Mouse (Mus musculus): ENCODE measurements at regions not wholly inside any gene's neighbourhood (a gene's known extent, or its start where the extent isn't known, plus 50 kb on each side); places are given as distances from the start of the nearest gene placed in this dataset.
A peak's percentile ranks its signal among the peaks of the same experiment; 100 is the strongest.

DNA sequence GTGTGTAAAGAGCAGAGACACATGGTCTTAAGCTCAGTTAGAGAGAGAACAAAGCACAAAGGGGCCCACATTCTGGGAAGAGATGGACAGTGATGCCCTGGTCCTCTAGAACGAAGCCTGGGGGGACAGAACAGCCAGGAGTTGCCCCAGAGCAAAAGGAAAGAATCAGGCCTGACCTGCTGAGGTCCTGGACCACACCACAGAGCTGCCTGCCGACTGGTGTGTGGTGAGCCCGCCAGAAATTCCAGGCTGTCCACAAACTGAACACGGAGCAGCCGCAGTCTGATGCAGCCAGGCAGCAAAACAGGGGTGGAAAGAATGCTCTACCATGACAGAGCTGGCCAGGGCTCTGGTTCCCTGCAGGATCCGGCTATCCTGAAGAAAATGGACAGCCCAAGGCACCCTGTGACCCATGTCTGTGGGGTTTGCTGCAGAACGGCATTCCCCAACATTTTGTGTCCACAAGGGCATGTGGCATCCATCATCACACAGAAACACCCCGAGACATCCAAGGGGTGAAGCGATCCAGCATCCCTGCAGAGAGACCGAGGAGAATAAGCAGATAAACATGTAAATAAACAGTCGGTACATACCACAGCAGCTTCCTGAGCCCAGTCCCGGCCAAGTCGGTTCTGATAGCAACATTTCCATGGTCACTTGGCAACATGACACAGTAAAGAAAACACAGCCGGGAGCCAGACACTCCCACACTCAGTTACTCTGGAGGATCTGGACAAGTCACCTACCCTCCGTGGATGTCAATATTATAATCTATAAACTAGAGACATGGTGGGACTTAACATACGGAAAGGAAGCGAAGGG is 65.3 kb upstream of the Pomp start:
- intact Hi-C loops (cut with DNase I) = no loop called here
- peak; percentile 15 to 36 for DNase-seq

DNA sequence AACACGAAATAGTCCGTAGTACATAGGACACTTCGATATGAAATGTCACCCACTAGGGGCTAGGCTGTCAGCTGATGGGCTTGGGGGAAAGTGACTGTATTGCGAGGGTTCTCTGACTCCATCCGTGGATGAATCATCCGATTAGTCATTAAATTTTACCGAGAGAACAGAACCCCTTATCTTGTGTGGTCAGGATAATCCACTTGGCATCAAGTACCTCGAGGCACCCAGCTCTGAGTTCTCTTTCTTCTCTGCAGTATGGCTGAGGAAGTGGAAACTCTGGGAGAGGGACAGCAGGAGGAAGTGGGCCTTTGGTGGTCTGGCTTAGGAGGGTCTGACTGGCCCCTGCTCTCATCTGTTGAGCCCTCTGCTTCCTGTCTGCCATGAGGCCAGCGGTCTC is 67.2 kb upstream of the Pomp start:
- intact Hi-C loops (cut with DNase I) = no loop called here
- DNase-seq = no peak

- intact Hi-C loops (cut with DNase I) = no loop called here
- DNase-seq = no peak
Measured at GRCm38 (mm10) chr5:147792638-147793037, 66.8 kb upstream of the Flt1 start.

DNA sequence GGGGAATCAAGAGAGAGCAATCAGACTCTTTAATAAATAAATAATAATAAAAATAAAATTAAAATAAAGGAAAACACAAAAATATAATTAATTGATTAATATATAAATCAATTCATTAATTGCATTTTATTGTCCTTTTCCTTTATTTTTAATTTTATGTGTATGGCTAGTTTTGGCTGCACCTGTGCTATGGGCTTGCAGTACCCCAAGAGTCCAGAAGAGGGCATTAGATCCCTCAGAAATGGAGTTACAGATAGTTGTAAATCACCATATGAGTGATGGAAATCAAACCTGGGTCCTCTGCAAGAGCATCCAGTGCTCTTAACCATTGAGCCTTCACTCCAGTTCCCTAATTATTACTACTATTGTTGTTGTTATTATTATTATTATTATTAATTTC is 65.3 kb upstream of the Flt1 start:
- DNase-seq = no peak
- intact Hi-C loops (cut with DNase I) = no loop called here

DNA sequence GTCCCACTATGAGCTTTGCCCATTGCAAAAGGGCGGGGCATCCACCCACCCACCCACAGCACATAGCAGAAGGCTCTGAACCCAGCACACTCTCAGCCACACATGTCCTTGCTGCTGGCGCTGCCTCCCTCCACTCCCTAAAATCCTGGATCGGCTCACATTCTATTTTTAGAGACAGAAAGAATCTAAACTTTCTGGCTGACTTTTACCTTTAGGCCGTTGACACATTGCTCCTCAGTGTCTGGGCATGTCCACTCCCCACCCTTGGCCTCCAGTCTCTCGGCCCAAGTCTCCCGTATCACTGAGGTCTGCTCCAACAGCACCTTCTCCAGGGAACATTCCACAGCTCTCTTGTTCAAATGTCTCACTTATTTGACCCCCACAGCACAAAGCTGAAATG is 62.7 kb upstream of the Flt1 start:
- DNase-seq = no peak
- intact Hi-C loops (cut with DNase I) = no loop called here

GRCm38 (mm10) chr5:147786857-147787256 is 61.0 kb upstream of the Flt1 start:
- no peak for DNase-seq
- intact Hi-C loops (cut with DNase I) = no loop called here

DNA sequence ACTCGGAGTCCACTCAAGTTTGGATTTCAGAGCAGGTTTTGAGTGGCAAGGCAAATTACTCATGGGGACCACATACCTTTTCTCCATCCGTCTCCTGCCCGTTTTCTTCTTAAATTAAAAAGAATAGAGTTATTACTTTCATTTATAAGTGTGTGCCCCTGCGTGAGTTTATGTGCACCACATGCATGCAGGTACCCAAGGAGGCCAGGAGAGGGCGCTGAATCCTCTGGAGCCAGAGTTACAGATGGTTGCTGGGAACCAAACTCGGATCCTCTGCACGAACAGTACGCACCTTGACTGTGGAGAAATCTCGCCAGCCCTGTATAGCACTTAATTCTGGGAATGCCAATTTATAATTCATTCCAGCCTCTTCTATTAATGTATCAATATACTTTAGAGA is 58.3 kb upstream of the Flt1 start:
- intact Hi-C loops (cut with DNase I) = no loop called here
- no peak for DNase-seq

- DNase-seq = no peak
- intact Hi-C loops (cut with DNase I) = no loop called here
Measured at GRCm38 (mm10) chr5:147783476-147783875, 57.7 kb upstream of the Flt1 start.

DNA sequence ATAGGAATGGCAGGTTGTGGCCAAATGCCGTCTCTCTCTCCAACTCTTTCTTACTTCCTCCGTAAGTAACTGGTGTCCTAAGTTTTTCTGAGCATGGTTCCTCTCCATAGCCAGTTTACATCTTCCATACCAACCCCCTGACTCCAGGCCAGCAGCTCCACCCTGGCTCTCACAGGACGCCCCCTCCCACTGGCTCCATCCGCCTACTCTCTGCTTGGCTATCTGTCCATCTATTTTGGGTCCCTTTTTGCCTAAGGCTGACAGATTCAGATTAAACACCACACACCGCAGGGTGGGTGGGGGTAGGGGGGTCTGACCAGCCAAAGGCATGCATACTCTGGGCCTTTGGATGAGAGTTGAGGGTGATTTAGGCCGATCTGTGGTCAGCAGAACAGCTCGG is 57.0 kb upstream of the Flt1 start:
- DNase-seq = no peak
- intact Hi-C loops (cut with DNase I) = no loop called here

DNA sequence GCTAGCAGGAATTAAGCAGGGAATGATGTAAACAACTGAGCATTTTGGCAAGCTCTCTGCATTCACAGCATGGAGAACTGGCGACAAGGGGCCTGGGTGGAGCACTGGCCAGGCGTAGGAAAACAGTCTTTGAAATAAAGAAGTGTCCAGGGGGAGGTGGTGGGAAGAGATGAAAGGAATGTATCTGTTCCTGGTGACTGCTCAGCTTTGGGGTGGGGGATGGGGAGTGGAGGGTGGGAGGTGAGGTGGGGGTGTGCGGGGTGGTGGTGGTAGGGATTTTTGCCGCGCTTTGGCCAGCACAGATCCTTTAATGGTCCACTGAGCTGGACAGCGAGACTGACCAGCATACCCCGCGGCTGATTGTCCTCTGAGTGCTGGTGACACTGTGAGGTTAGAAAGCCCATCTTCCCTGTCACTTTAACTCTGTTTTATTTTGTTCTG is 56.5 kb upstream of the Flt1 start:
- intact Hi-C loops (cut with DNase I) = no loop called here
- DNase-seq = no peak

DNA sequence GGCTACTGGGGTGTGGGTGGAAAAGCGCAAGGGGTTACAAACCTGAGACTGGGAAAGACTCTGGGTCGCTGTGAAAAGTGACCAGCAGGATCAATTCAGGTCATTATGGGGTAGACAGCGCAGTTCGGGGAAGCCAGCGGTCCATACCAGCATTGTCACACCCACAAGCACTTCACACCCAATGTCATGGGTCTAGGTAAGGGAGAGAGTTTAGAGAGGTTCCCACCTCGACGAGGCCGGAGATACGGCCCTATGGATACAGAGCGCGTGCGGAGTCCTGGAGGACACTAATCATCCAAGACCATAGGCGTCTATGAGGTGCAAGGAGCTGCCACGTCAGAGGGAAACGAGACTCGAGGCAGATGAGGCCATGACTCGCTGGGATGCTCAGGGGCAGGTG is 55.4 kb upstream of the Flt1 start:
- intact Hi-C loops (cut with DNase I) = no loop called here
- no peak for DNase-seq

GRCm38 (mm10) chr5:147778557-147778956 is 52.7 kb upstream of the Flt1 start:
- no peak for DNase-seq

More at GRCm38 (mm10) chr5:147778557-147778956, 52.7 kb upstream of the Flt1 start:
- intact Hi-C loops (cut with DNase I) = no loop called here
